Mouse (Mus musculus): ENCODE results near the gene Gm20388. TPM values are rescaled to one million over a fixed set of nuclear protein-coding genes. Genes with fewer than 3 reads are reported as not detected.

Gm20388 gene
- polyA plus RNA-seq, 1 experiment: 43.7 TPM

DNA sequence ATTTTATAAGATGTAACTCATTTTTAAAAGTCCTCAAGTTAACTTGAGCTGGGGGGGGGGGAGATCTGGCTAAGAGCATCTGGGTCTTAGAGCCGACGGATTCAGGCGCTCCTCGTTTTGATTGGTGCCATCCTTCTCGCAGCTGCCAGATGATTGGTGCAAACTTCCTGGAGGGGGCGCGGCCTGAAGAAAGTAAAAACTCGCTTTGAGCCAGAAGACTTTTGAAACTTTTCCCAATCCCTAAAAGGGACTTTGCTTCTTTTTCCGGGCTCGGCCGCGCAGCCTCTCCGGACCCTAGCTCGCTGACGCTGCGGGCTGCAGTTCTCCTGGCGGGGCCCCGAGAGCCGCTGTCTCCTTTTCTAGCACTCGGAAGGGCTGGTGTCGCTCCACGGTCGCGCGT lies 1205.3 kb downstream of the Gm20388 start, which contains the start of gene Foxc2:
Gene Foxc2 (plus strand): TSS at position 224 of the 400 bp plus-strand sequence.

DNA sequence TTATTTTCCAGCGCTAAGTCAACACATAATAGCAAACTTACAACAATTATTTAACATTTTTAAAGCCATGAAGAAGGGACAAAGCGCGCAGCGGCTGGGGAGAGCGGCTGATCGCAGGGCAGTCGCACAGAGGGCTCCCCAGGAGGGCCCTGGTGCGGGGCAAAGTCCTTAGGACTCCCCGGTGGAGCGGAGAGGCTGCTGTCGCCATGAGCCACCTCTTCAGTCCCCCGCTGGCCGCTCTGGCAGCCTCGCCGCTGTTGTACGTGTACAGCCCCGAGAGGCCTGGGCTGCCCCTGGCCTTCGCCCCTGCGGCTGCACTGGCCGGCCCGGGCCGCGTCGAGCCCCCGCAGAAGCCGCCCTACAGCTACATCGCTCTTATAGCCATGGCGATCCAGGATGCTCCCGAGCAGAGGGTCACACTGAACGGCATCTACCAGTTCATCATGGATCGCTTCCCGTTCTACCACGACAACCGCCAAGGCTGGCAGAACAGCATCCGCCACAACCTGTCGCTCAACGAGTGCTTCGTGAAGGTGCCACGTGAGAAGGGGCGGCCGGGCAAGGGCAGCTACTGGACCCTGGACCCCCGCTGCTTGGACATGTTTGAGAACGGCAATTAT lies 1217.2 kb downstream of the Gm20388 start, which contains the start of gene Foxl1:
Gene Foxl1 (plus strand): TSS at position 185 of the 620 bp plus-strand sequence.

DNA sequence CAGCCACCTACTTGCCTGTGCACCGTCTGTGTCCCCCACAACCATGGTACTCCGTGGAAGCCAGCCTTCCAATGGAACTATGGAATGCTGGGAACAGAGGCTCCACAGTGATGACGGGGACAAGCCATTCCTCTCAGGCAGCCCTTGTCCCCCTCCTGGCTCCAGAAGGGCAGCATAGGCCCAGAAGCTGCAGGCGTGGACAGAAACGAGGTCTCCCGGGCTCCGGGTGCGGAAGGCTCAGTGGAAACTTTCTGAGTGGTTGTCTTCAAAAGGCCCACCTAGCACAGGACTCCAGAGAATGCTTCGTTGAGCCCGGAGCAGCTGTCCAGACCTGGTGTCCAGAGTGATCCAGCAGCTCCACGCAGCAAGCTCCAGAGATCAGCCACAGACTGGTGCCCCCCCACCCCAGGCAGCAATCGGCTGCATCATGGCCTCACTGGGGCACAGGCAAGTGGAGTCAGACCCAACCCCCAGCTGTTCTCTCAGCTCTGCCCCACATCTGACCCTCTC lies 1633.7 kb downstream of the Gm20388 start, which contains the start of gene 1700018B08Rik:
Gene 1700018B08Rik (minus strand): TSS at position 45 of the 510 bp plus-strand sequence.

DNA sequence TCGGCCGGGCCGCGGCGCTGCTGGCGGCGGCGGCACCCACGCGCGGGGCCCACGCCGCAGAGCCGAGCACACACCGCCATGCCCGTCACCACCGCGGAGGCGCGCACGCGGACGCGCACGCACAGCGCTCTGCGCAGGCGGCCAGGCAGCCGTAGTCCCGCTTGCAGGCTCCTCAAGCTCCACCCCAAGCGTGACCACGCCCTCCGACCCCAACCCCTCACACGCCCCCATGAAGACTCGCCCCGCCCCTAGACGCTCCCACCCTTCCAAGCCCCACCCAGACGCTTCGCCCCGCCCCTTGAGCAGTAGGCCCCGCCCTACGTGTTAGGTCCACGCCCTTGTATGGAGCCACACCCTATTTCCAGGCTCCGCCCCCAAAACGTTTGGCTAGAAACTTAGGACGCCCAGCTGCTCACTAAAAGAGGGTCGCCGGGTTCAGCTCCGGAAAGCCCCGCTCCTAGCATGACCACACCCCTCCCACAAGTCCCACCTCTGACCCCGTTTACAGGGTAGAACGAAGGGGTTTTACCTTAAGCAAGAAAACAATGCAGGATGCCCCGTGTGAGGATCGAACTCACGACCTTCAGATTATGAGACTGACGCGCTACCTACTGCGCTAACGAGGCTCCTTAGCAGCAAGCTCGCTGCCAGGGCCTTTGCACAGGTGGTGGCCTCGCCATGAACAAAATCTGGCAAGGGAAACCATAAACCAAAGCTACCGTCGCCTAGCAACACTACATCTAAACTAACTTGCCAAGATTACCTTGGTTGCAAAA lies 1668.2 kb downstream of the Gm20388 start, which contains the start of gene Fbxo31:
Gene Fbxo31 (minus strand): TSS at position 131 of the 776 bp plus-strand sequence.

DNA sequence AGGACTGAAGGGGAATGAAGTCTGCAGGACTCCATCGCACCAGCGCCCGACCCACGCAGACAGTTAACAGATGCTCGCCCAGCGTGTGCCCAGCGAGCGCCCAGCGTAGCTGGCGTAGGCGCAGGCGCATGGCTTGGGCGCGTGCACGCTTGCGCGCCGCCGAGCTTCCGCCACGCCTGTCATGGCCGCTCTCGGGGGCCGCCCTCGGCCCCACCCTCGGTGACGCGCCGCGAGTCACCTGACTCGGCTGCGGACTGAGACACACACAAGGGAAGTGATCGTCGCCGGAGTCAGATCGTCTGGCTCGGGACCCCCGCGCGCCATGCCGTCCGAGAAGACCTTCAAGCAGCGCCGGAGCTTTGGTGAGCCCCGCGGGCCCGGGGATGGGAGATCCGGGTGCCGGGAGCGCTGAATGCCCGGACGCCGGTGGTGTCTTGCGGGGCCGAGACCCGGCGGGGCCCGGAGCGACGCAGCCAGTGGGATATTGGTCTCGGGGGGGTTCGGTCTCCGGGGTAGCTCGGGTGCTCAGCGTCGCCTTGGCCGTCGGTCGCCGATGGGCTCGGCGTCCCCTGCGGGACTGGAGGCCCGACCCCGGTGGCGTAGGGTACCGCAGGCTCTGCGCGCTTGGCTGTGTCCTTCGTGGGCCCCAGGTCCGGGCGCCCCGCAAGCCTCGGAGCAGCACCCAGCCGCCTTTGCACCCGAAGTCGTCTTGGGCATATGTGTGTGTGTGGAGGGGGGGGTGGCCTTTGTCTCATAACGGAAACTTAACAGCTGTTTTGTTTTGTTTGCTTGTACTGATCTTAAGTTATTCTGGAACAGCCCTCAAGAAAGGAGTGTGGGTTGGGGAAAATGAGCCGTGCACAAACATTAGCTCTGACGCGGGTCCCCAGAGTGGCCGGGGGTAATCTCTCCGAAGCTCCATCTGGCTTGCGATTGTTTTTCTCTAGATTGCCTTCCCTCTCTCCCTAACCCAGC lies 1679.8 kb downstream of the Gm20388 start, which contains the start of gene Map1lc3b:
Gene Map1lc3b (plus strand): TSS at position 159 of the 975 bp plus-strand sequence.

DNA sequence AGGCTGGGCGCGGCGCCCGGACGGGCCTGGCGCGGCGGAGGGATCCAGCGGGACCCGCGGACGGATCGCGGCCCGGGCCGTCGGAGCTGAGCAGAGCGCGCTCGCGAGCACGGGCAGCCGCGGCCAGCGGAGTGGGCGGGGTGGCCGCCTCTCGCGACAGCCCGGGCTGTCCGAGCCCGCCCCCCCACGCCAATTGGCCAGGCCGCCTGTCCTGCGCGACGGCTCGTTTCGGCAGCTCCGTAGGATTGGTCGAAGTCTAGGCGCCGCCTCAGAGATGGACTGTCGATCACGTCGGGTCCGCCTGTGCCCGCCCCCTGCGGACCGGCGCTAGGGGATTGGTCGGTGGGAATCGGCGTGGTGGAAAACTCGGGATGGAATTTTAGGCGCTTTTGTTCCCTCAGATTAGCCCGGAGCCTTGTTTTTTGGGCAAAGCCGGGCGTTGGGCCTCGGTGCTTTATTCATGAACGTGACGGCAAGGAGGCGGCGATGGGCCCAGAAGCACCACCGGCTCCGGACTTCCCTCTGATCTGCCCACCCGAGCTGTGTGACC lies 1742.2 kb downstream of the Gm20388 start, which contains the start of gene Zcchc14:
Gene Zcchc14 (minus strand): TSS at position 128 of the 550 bp plus-strand sequence.

DNA sequence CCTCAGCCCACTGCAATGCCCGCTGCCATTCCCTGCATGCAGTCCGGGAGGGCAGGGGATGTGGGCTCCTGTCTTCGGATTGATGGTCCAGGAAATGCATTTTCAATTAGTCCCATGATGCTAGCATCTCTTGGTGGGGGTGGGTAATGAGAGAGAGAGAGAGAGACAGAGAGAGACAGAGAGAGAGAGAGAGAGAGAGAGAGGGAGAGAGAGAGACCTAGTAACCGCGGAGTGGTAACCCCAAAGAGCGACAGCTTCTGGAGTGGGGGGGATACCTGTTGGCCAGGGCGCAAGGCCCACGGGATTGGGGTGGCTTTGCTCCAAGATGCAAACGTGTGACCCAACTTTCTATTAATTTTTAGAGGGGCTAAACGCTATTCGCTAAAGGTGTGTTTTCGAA lies 1818.7 kb downstream of the Gm20388 start, which contains the start of gene Jph3:
Gene Jph3 (plus strand): TSS at position 301 of the 400 bp plus-strand sequence.

DNA sequence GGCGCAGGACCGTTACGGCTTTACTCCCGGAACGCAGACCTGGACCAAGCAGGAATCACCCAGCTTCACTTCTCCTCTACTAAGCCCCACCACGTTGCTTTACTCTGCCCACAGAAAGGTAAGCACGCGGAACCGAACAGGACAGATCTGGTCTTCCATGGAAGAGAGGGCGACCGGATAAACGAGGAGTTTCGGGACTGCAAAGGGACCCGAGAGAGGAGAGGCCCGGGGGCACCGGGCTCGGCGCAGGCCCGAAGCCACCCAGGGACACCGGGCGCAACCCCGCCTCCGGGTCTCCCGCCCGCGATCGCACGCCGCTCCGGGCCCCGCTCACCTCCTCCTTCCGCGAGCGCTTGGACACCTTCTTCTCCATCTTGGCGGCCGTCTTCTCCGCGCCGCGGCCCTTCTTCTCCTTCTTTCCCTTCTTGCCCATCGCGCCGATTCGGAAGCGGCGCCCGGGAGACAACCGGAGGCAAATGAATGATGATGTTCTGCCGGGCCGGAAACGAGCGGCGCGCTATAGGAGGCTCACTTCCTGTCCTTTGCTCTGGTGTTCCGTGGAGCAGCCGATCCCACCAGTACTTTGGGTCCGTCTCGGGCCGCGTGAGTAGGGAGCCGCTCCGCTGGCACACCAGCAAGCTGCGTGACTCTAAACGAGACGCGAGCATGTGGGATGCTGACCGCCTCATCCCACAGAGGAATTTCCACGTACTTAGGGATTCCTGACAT lies 1918.6 kb downstream of the Gm20388 start, which contains the start of gene Klhdc4:
Gene Klhdc4 (minus strand): TSS at position 522 of the 729 bp plus-strand sequence.

DNA sequence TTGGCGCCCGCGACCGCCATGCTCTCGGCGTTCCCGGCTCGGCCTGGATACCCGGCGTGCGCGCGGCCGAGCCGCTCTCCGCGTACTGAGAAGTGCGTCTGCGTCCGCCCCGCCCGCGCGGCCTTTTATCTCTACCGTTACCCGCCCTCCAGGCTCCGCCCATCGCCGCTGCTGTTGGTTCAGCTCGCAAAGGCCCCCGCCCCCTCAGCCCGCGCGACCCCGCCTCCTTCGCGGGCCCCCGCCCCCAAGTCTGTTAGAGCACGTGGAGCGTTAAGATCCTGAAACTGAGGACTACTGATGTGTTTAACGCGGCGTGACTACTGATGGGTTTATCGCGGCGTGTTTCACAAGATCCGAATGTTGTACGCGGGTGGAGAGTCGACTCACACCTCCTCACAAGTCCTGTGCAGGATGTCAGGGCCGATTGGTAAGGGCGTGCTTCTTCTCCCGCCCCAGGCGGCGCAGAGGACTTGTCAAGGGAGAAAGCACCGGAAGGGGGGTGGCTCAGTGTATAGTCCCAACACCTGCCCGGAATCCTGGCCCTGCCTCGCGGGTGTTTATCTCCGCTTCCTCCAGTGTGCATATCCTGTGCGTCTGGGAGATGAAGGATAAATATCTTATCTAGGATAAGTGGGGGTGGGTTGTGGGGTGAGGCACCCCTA lies 1997.1 kb downstream of the Gm20388 start, which contains the start of gene Slc7a5:
Gene Slc7a5 (minus strand): TSS at position 108 of the 662 bp plus-strand sequence.

DNA sequence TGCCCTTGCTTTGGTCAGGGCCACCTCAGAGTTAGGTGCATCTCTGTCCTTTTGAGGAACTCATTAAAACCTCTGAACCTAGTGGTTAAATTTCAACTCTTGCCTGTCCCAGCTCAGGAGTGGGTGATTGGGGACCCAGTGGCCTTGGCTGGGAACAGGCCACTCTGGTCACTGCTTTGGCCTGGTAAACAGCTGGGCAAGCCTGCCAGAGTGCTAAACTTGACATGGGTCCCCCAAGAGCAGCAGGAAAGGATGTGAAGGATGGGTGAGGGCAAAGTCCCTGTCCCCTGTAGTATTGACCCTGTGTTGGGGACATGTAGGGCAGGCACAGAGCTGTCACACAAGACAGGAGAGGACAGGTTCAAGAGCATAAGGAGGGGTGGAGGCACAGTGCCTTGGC lies 2034.2 kb downstream of the Gm20388 start, which contains the start of gene Car5a:
Gene Car5a (minus strand): TSS at position 74 of the 400 bp plus-strand sequence.

DNA sequence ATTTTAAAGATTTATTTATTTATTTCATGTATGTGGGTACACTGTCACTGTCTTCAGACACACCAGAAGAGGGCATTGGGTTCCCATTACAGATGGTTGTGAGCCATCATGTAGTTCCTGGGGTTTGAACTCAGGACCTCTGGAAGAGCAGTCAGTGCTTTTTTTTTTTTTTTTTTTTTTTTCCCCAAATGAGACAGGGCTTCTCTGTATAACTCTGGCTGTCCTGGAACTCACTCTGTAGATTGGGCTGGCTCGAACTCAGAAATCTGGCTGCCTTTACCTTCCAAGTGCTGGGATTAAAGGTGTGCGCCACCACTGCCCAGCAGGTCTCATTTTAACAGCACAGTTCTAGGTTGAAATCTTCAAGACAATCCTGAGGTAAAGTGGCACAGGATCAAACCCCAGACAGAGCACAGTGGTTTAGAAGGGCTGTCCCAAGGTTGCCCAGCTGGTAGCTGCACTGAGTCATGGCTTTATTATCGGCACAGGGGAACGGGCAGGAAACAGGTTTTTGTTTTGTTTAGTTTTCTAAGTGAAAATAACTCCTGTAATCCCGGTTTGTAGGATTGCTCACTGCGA lies 2038.7 kb downstream of the Gm20388 start, which contains the start of gene Banp:
Gene Banp (plus strand): TSS at position 529 of the 579 bp plus-strand sequence.

DNA sequence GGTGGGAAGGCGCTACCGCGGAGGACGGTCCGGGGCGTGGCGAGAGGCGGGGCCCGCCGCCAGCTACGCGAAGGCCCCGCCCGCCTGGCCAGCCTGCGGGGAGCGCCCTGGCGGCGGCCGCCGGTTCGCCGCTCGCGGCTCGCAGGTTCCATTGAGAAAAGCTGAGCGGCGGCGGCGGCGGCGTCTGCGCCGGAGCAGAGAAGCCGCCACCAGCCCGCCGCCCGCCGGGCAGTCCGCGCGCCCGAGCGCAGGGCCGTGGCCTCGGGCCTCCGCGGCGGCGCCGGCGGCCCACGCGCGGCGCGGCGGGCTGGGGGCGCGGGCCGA lies 2371.4 kb downstream of the Gm20388 start, which contains the start of gene Zfpm1:
Gene Zfpm1 (plus strand): TSS at position 107 of the 324 bp plus-strand sequence.

DNA sequence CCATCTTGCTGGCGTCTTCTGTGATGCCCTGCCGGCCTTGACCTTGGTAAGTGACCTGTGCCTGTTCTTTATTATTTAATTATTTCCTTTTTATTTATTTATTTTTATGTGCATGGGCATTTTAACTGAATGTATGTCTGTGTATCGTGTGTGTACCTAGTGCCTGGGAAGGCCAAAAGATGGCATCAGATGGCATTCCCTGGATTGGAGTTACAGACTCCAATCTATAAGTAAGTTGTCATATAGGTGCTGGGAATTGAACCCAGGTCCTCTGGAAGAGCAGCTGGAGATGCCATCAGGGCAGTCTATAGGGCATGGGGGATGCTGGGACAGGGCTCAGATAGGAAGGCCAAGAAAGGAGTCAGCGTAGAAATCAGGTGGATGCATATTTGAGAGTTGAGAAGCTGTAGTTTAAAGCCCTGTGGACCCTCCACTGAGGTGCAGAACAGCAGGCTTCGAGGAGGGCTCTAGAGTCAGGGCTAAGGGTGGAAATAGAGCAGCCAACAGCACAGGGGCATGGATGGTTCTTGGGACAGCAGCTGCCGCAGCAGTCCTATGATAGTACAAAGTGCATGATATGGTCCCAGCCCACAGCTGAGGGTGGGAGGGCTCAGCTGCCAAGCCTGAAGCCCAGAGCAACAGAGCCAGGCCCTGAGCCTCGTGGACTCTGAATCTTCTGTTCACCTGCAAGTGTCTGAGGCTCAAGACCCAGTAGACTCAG lies 2450.2 kb downstream of the Gm20388 start, which contains the start of gene Trhr2:
Gene Trhr2 (minus strand): TSS at position 51 of the 721 bp plus-strand sequence.

DNA sequence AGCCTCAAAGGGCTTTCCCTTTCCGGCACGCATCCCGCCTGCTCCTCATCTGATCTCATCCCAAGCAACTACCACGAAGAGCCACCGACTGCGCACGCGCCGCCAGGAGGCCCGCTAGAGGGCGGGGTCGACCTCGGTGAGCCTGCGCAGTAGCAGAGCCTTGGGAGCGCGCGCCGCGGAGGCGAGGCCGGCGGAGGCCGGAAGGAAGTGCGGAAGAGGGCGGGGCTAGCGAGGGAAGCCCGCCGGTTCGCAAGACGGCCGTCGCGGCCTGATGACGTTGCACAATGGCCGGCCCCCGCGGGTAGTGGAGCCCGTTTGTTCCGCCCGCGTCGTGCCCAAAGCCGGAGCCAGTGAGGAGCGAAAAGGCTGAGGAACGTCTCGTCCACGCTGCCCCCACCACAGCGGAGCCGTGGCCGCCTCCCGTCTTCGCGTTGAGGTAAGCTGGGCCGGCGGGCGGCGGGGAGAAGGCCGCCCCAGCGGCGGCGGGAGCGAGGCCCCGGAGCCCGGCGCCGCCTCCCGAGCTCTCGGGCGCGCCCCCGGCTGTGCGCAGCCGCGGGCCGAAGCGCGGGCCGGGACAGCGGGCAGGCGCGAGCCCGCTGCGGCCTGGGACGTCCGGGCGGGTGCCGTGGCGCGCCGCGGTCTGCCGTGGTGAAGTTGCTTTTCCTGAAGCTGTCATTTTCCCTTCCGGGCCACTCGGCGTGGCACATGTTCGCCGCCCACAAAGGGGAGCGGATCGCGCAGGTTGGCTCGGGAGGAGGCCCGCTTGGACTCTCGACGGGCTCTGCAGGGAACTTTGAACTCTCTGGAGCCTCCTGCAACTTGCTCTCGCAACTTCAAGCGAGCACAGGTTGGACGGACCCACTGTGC lies 2466.0 kb downstream of the Gm20388 start, which contains the start of gene Zc3h18:
Gene Zc3h18 (plus strand): TSS at position 245 of the 867 bp plus-strand sequence.

DNA sequence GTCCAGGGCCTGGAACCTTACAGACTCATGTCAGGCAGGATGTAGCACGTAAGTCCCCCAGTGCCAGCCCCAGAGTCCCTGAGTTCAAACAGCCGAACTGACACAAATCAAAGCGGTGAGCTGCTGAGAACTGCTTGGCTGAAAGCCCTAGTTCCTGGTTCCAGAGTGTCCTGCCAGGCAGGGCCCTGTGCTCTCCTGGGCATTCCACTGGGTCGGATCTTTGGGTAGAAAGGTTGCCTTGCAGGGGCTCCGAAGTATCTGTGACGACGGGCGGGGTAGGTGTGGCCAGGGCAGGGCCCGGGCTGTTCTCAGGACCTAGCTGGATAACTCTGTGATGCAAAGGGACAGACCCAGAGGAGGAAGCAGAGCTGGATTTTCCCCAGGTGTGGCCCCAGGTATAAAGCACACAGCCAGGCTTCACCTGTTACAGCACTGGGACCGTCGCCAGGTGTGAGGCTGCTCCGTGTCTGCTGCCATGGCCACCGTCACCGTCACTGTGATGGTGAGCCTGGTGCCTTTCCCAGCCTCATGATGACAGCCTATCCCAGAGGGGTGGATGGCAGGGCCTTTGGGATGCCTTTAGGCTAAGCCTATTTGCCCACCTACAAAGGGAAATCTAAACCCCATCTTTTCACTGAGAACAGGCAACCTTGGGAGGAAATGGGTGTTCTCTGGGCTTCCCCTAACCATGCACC lies 2510.9 kb downstream of the Gm20388 start, which contains the start of gene Il17c:
Gene Il17c (plus strand): TSS at position 645 of the 695 bp plus-strand sequence.

DNA sequence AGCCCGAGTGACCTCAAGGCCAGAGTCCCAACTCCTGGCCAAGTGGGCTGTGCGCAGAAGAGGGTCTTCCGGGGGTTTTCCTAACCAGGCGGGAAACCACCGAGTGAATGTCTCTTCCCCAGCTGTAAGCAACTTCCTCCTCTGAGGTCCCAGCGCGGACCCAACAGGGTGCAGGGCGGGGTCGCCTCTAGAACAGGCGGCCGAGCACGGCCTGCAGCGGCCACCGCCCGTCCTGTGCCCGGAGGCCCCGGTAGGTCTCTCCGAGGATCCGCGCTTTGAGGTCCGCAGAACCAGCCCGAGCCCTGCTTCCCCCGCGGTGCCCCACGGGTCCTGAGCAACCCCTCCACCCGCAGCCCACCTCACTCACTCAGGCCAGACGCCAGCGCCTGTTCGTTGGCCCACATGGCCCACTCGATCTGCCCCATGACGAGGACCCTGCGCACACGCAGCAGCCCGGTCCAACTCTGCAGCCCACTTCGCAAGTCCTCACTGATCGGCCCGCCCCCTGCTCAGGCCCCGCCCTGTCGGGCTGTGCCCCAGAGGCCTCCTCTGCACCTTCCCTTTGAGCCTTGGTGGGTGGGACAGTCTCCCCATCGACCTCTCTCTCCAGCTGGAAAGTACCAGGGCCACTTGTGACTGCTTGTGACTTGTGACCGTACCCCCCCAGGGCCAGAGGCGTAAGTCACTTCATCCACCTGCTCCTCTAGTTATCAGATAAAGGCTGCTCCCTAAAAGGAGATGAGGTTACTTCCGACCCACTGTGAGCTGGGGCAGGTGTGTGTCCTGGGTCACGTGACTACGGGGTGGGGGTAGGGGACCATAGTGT lies 2522.0 kb downstream of the Gm20388 start, which contains the start of gene Cyba:
Gene Cyba (minus strand): TSS at position 488 of the 826 bp plus-strand sequence.

